Mouse (Mus musculus): ENCODE results near the gene Igbp1b.

The Igbp1b gene

DNA sequence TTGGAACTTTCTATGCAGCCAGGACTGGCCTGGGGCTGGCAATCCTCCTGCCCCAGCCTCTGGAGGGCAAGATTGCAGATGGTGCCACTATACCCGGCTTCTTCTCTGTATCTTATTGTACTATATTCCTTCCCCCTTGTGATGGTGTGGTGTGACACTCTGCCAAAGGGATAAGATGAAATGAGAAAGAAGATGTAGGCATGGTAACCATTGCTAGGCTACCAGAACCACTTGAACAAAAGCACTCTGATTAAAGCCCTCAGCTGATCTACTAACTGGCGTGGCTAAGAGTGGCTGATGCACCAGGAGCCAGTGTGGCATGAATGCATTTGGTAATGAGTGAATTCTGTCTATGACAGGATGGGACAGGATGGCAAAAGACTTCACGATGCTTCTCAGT, at the start of gene Igbp1b:
Igbp1b (minus strand) TSS at position 29 of the 400 bp plus-strand sequence.
- DNase-seq = no peak

DNA sequence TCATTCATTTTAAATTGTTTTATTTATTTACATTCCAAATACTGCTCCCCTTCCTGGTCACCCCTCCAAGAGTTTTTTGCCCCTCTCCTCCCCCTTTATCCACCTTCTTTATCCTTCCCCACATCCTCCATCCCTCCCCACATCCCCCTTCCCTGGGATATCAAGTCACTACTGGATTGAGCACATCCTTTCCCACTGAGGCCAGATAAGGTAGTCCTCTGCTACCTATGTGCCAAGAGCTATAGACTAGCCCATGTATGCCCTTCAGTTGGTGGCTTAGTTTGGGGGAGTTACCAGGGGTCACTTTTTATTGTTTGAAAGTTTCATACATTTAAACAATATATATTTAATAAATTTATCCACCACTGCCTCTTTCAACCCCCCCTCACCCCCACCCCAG, 24.6 kb upstream of the Igbp1b start:
- DNase-seq = no peak

DNA sequence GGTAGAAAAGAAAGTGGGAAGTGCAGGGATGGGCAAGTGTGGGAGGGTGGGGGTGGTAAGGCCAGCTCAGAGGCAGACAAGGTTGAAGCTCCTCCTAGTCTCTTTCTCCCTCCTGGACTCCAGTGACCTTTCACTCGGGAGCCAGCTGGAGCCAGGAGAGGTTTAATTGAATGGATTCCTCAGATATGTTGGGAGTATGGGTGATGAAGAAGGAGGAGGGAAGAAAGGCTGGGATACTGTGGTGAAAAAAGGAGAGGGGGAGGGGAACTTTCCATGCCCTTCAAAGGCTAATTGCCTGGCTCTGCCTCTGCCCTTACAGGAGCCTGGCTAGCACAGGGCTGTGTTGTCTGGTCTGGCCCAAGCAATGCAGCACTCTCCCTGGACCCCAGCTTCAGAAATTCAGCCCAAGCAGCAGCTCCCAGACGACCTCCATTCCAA, 14.4 kb upstream of the Igbp1b start:
- DNase-seq = no peak

DNA sequence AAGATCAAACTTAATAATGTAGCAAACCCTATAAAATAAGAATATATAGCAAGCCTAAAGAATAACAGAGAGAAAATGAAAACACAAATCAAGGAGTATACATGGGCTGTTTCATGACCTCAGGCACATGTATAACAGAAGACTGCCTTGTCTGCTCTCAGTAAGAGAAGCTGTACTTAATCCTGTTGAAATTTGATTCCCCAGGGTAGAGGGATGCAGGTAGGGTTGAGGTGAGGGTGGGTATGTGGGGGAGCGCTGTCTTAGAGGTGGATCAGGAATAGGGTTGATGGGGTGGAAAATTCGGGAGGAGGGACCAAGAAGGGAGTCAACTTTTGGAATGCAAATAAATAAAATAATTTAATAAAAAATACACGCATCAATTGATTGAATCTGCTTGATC, 7.1 kb upstream of the Igbp1b start:
- DNase-seq = no peak

DNA sequence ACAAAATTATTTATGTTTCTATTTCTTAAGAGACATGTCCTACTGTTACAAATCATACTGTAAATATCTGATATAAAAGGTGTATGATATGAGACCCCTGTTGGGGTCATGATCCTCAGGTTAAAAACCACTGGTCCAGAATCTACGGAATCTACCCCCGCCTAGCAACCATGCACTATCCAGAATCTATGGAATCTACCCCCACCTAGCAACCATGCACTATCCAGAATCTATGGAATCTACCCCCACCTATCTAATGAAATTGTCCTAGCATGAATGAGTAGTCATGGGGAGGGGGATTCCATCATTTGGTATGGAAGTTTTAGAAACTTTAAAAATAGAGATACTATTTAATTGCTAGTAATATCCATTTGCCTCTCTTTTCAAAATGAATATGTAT, 12.7 kb downstream of the Igbp1b start:
- DNase-seq = no peak

DNA sequence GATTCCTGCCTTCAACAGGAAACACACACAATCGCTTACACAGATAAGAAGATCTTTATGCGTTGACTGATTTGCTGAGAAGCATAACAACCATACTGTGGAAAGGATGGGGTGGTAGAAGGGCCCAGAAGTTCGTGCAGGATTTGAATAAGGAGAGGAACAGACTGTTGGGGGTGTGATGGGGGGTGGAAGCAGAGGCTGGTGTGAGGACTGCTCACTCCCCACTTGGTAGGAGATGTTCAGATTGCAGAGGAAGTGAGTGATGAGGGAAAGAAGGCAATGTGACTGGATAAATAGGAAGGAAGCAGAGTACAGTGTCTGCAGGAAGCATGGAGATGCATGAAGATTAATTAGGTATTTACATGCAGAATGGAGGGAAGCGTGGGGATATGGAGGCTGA, 19.0 kb downstream of the Igbp1b start:
- no peak for DNase-seq

DNA sequence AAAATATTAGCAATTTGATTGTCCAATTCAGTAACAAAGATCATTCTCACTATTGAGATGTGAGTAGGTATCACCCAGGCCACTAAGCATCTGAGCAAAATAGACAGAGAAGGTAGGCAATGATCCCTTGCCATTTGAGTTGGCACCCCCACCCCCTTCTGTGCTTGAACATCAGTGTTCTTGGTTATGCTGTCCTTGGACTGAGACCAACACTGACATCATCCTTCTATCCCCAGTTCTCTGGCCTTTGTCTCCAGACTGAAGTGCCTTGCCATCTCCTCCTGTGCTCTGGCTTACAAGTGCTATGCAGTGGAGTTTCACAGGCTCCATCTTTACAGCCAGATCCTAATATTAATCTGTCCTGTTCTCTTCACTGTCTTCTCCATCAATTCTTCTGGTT, 37.6 kb downstream of the Igbp1b start:
- DNase-seq = no peak

DNA sequence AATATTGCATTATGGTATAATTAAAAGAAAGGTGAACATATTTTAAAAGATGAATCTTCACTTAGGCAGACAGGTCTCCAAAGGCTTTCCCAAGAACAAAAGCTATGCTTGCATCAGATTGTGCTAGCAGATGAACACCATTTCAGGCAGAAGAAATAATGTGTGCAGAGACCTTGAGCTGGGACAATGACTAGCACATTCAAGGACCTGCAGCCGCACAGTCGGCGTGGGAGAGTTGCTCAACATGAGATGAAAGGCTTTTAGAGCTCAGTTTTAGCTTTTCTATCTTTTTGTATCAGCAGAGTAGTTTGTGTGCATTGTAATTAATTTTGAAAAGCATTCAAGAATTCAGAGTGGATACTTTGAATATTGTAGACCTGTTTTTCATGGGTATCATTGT, 39.9 kb downstream of the Igbp1b start:
- DNase-seq = no peak
